Mouse (Mus musculus) intestine, embryonic 15.5 days (tissue): ENCODE measurements around the gene Tnpo3. TPM values are rescaled to one million over a fixed set of nuclear protein-coding genes. Genes with fewer than 3 reads are reported as not detected.

Experiments used
- ATAC-seq: fragments of 200-750 bp; cut with Nextera tagmentation; 2 replicates; pipeline ENCODE4 v1.8.0; 2017; ENCODE audit warnings: moderate TSS enrichment, moderate library complexity
- H3K27ac ChIP-seq: fragments of 300-500 bp; sonication (generic); 2 replicates; pipeline ENCODE4 v1.5.1; 2015; ENCODE audit warnings: mild to moderate bottlenecking, inconsistent platforms
- H3K27me3 ChIP-seq: fragments of 300-500 bp; sonication (generic); replicated peaks from 2 replicates; pipeline ENCODE4 v1.6.1; 2015; ENCODE audit warnings: inconsistent platforms
- H3K36me3 ChIP-seq: fragments of 300-500 bp; sonication (generic); 2 replicates; pipeline ENCODE4 v1.6.1; 2015; ENCODE audit warnings: inconsistent platforms
- H3K4me1 ChIP-seq: fragments of 300-500 bp; sonication (generic); replicated peaks from 2 replicates; pipeline ENCODE4 v1.6.1; 2015; ENCODE audit warnings: inconsistent platforms
- H3K4me2 ChIP-seq: fragments of 300-500 bp; sonication (generic); replicated peaks from 2 replicates; pipeline ENCODE4 v1.6.1; 2015; ENCODE audit warnings: mild to moderate bottlenecking, inconsistent platforms
- H3K4me3 ChIP-seq: fragments of 300-500 bp; sonication (generic); replicated peaks from 2 replicates; pipeline ENCODE4 v1.5.1; 2015; ENCODE audit warnings: inconsistent platforms
- H3K9ac ChIP-seq: fragments of 300-500 bp; sonication (generic); 2 replicates; pipeline ENCODE4 v1.6.1; 2015; ENCODE audit warnings: inconsistent platforms
- H3K9me3 ChIP-seq: fragments of 300-500 bp; sonication (generic); 2 replicates; pipeline ENCODE4 v1.6.1; 2016; ENCODE audit warnings: inconsistent platforms
- WGBS: fragments of 180-500 bp; shearing (Covaris S2); methylation state at CpG from one replicate; pipeline ENCODE4 v1.1.7; 2015; 5-methylcytosine and 5-hydroxymethylcytosine counted together
- polyA plus RNA-seq: library from polyadenylated mRNA; unstranded; fragments of >200 nt; fragmentation: Nextera tagmentation; extraction: Ambion mirVana; gene quantifications from 2 replicates; pipeline ENCODE4 v1.2.1, GENCODE M21; 2015

Tnpo3 gene
- polyA plus RNA-seq, 1 experiment from 2014 or later: 78.8 TPM

DNA sequence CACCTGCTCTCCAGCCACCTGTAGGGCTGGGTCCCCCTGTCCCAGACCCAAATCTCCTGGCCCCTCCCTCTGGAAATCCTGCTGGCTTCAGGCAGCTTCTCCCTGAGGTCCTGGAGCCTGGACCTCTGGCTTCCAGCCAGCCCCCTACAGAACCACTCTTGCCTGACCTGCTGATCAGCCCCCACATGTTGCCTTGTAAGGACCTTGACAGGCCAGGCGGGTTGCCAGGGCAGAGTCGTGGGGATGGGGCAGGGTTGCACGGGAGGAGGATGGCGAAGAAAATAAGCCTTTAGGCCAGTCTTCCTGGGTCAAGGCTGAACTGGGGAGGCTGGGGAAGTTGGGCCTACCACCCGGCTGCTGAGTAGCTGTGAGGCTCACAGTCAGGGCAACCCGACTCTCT is 74.4 kb downstream of the Tnpo3 start:
- Histone ChIP-seq H3K36me3 (no peaks in the 10 kb centered on the region), H3K27ac (no peak overlapping the region), H3K9me3 (no peaks in the 10 kb centered on the region), H3K27me3 (no peaks in the 10 kb centered on the region), H3K4me2 (no peak overlapping the region), H3K4me1 (no peaks in the 10 kb centered on the region), H3K4me3 (no peak overlapping the region), H3K9ac (no peak overlapping the region)
- no peak for ATAC-seq
- WGBS: 63% methylated on average over 6 of the region's 6 CpGs

DNA sequence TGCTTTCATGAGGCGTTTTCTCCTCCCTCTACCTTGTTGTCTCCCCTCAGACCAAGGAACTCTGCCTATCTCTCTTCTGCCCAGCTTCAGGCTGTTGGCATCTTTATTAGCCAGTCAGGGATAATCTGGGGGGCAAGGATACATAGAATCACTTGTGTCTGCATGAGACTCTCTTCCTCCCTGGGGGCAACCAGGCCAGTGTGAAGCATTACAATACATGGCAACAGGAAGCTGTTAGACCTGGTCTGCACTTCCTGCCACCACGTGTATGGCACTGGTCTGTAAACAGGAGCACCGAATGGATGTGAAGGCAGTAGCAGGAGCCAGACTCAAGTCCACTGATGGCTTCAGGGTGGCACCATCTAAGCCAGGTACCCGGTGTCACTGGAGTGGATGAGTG is 79.6 kb downstream of the Tnpo3 start:
- H3K27me3 ChIP-seq: peaks cover 20% of the 10 kb centered on the region
- no peak overlapping the region for H3K27ac ChIP-seq
- H3K4me2 ChIP-seq: no peak overlapping the region
- no peaks in the 10 kb centered on the region for H3K36me3 ChIP-seq
- 49% methylated on average over 4 of the region's 4 CpGs for WGBS
- peaks cover 33% of the 10 kb centered on the region for H3K4me1 ChIP-seq
- no peaks in the 10 kb centered on the region for H3K9me3 ChIP-seq
- no peak overlapping the region for H3K4me3 ChIP-seq
- no peak overlapping the region for H3K9ac ChIP-seq
- ATAC-seq: no peak

- no peak overlapping the region for H3K27ac ChIP-seq
- no peaks in the 10 kb centered on the region for H3K9me3 ChIP-seq
- H3K27me3 ChIP-seq: peaks cover 20% of the 10 kb centered on the region
- peaks cover 34% of the 10 kb centered on the region for H3K4me1 ChIP-seq
- H3K4me3 ChIP-seq: no peak overlapping the region
- WGBS: 34% methylated on average over 2 of the region's 2 CpGs
- no peak overlapping the region for H3K9ac ChIP-seq
- no peak for ATAC-seq
- H3K36me3 ChIP-seq: no peaks in the 10 kb centered on the region
- H3K4me2 ChIP-seq: peak overlapping the region; percentile 99
Observed at GRCm38 (mm10) chr6:29529444-29529820, 80.3 kb downstream of the Tnpo3 start.

GRCm38 (mm10) chr6:29528561-29529443 is 80.9 kb downstream of the Tnpo3 start:
- Histone ChIP-seq H3K27me3 (peaks cover 20% of the 10 kb centered on the region), H3K4me1 (peaks cover 40% of the 10 kb centered on the region), H3K4me3 (0 out of 2 replicates have a peak overlapping the region, but pooled peaks have one; percentile 61), H3K4me2 (peak overlapping the region; percentile 99), H3K9ac (no peak overlapping the region), H3K9me3 (no peaks in the 10 kb centered on the region), H3K36me3 (no peaks in the 10 kb centered on the region), H3K27ac (no peak overlapping the region)
- no peak for ATAC-seq
- 28% methylated on average over 13 of the region's 13 CpGs for WGBS

GRCm38 (mm10) chr6:29528165-29528505 is 81.6 kb downstream of the Tnpo3 start:
- no peaks in the 10 kb centered on the region for H3K9me3 ChIP-seq
- 11% methylated on average over 8 of the region's 8 CpGs for WGBS
- peak overlapping the region; percentile 61 for H3K4me3 ChIP-seq
- no peaks in the 10 kb centered on the region for H3K36me3 ChIP-seq
- peaks cover 20% of the 10 kb centered on the region for H3K27me3 ChIP-seq
- H3K27ac ChIP-seq: no peak overlapping the region
- ATAC-seq: peak; percentile 8; the same call in 1 of the 2 replicates
- H3K9ac ChIP-seq: 0 out of 2 replicates have a peak overlapping the region, but pooled peaks have one; percentile 45
- peak overlapping the region; percentile 99 for H3K4me2 ChIP-seq
- peaks cover 42% of the 10 kb centered on the region for H3K4me1 ChIP-seq

- Histone ChIP-seq H3K4me3 (peak overlapping the region; percentile 61), H3K36me3 (no peaks in the 10 kb centered on the region), H3K4me2 (peak overlapping the region; percentile 99), H3K4me1 (peaks cover 42% of the 10 kb centered on the region), H3K9ac (peak overlapping the region; percentile 45; the same call in 1 of the 2 replicates), H3K27me3 (peaks cover 20% of the 10 kb centered on the region), H3K27ac (no peak overlapping the region), H3K9me3 (no peaks in the 10 kb centered on the region)
- ATAC-seq: peak; percentile 67
- 7% methylated on average over 34 of the region's 34 CpGs for WGBS
Observed at GRCm38 (mm10) chr6:29527361-29528164, 82.1 kb downstream of the Tnpo3 start.

- under 1% methylated on average over 80 of the region's 96 CpGs for WGBS
- H3K4me2 ChIP-seq: peak within 1 kb of the TSS; percentile 99
- peaks cover 20% of the 10 kb centered on the region for H3K27me3 ChIP-seq
- H3K9ac ChIP-seq: peak within 1 kb of the TSS; percentile 45
- H3K4me1 ChIP-seq: peaks cover 42% of the 10 kb centered on the region
- H3K9me3 ChIP-seq: no peaks in the 10 kb centered on the region
- ATAC-seq: peak; percentile 49
- H3K4me3 ChIP-seq: peak within 1 kb of the TSS; percentile 61
- H3K36me3 ChIP-seq: no peaks in the 10 kb centered on the region
- H3K27ac ChIP-seq: no peak within 1 kb of the TSS
Observed at GRCm38 (mm10) chr6:29526281-29527251, 83.1 kb downstream of the Tnpo3 start, which contains the start of gene Irf5. Gene Irf5, plus strand, starts transcription at chr6:29526625.

DNA sequence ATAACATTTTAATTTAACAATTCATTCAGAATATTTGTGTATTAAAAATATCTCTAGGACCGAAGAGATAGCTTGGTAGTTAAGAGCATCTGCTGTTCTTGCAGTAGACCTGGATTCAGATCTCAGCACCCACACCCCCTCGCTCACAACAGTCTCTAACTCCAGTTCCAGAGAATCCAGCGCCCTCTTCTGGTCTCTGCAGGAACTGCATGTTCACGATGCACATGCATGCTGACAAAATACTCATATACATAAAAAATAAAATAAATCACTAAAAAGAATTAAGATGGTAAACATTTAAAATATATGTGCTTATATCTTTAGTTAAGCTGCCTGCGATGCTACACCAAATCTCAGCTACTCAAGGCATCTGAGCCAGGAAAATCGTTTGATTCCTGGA is 84.4 kb downstream of the Tnpo3 start:
- no peaks in the 10 kb centered on the region for H3K36me3 ChIP-seq
- H3K27ac ChIP-seq: no peak overlapping the region
- WGBS: 76% methylated on average over 6 of the region's 6 CpGs
- no peak overlapping the region for H3K4me3 ChIP-seq
- H3K4me2 ChIP-seq: no peak overlapping the region
- no peaks in the 10 kb centered on the region for H3K9me3 ChIP-seq
- H3K27me3 ChIP-seq: peaks cover 20% of the 10 kb centered on the region
- no peak overlapping the region for H3K9ac ChIP-seq
- H3K4me1 ChIP-seq: peaks cover 42% of the 10 kb centered on the region
- no peak for ATAC-seq

DNA sequence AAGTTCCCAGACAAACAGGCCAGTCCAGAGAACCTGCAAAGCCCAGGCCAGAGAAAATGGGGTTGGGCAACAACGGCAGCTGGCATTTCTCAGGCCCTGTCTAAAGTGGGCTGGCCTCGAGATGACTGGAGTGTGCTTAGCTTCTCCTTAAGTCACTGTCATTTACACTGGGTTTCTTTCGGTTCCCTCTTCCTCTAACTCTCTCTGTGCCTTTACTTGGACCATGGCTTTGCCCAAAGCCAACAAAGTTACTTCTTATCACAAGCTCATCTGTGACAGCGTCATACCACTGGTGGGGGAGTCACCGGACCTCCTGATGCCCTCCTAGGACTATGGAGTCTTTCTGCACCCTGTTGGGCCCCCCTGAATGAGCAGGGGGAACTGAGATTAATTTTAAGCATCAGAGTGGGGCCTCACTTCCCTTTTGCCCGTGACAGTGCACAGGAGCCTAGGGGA is 85.6 kb downstream of the Tnpo3 start:
- Histone ChIP-seq H3K27me3 (peaks cover 20% of the 10 kb centered on the region), H3K9me3 (no peaks in the 10 kb centered on the region), H3K4me3 (no peak overlapping the region), H3K4me2 (no peak overlapping the region), H3K36me3 (no peaks in the 10 kb centered on the region), H3K4me1 (peaks cover 39% of the 10 kb centered on the region), H3K9ac (no peak overlapping the region), H3K27ac (0 out of 2 replicates have a peak overlapping the region, but pooled peaks have one; percentile 44)
- 34% methylated on average over 6 of the region's 6 CpGs for WGBS
- 0 out of 2 replicates have a peak, but pooled peaks have one; percentile 31 for ATAC-seq

- Histone ChIP-seq H3K4me1 (peaks cover 33% of the 10 kb centered on the region), H3K9me3 (no peaks in the 10 kb centered on the region), H3K4me2 (no peak overlapping the region), H3K36me3 (no peaks in the 10 kb centered on the region), H3K9ac (no peak overlapping the region), H3K27me3 (peaks cover 18% of the 10 kb centered on the region), H3K27ac (peak overlapping the region; percentile 28; the same call in 1 of the 2 replicates), H3K4me3 (no peak overlapping the region)
- 66% methylated on average over 12 of the region's 12 CpGs for WGBS
- ATAC-seq: no peak
Observed at GRCm38 (mm10) chr6:29523301-29524033, 86.2 kb downstream of the Tnpo3 start.
